Mouse (Mus musculus) olfactory bulb, adult 2 months (tissue): ENCODE measurements around the gene Ifna4. TPM values are rescaled to one million over a fixed set of nuclear protein-coding genes. Genes with fewer than 3 reads are reported as not detected.
"Not testable (repeated sequence)": the region's sequence is repeated elsewhere in the genome, so short reads cannot be mapped to it uniquely, and the experiment has no call there.

Source experiments
- H3K27ac ChIP-seq: fragments of 200-500 bp; 2 replicates; pipeline ENCODE4 v1.5.1; 2012; ENCODE audit warnings: low read depth, low read length; ENCODE audit not compliant: insufficient read depth
- H3K4me1 ChIP-seq: fragments of 200-500 bp; 2 replicates; pipeline ENCODE4 v1.6.1; 2012; ENCODE audit warnings: low read length; ENCODE audit not compliant: control insufficient read depth, insufficient read depth
- H3K4me3 ChIP-seq: fragments of 200-500 bp; 2 replicates; pipeline ENCODE4 v1.5.1; 2012; ENCODE audit warnings: mild to moderate bottlenecking, low read depth, low read length, moderate library complexity; ENCODE audit not compliant: insufficient read depth
- CTCF ChIP-seq: fragments of 200-500 bp; IDR thresholded peaks from 2 replicates; pipeline ENCODE4 v1.5.1; 2012; ENCODE audit warnings: low read depth, mild to moderate bottlenecking, low read length, moderate library complexity; ENCODE audit not compliant: insufficient read depth
- POLR2A ChIP-seq: fragments of 200-500 bp; IDR thresholded peaks from 2 replicates; pipeline ENCODE4 v1.6.1; 2012; ENCODE audit warnings: mild to moderate bottlenecking, low read depth, low read length, moderate library complexity; ENCODE audit not compliant: insufficient read depth
- WGBS: fragments of 180-500 bp; shearing (Covaris S2); methylation state at CpG from one replicate; pipeline ENCODE4 v1.1.7; 2018; 5-methylcytosine and 5-hydroxymethylcytosine counted together
- polyA plus RNA-seq: library from polyadenylated mRNA; stranded (reverse); fragments of >200 nt; gene quantifications from 2 replicates; pipeline ENCODE4 v1.2.4, GENCODE M21; 2012; ENCODE audit warnings: low replicate concordance; ENCODE audit not compliant: missing spikeins, insufficient read depth, insufficient read length

The Ifna4 gene
- polyA plus RNA-seq, 1 experiment = not detected

- no peak overlapping the region for H3K4me3 ChIP-seq
- TF ChIP-seq POLR2A (no peak), CTCF (no peak)
- no peaks in the 10 kb centered on the region for H3K4me1 ChIP-seq
- 22% methylated on average over 4 of the region's 4 CpGs for WGBS
- H3K27ac ChIP-seq = no peak overlapping the region
Observed at GRCm38 (mm10) chr4:88830523-88830922, 11.1 kb upstream of the Ifna4 start.

DNA sequence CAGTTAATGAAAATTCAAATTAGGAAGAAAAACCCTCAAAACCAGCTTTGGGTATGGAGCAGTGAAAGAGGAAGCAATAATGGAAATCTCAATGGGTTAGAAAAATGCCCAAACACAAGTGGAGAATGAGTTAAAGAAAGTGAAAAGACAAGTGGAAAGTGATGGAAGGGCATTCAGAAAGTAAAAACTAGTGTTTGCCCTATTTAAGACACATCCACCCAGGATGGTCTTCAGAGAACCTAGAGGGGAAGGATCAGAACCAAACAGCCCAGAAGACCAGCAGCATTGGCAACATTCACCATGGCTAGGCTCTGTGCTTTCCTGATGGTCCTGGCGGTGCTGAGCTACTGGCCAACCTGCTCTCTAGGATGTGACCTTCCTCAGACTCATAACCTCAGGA lies 6.4 kb upstream of the Ifna4 start, which contains the start of gene Ifna5:
Gene Ifna5 (plus strand): TSS at position 301 of the 400 bp plus-strand sequence.
- not testable (repeated sequence) for H3K27ac ChIP-seq, H3K4me3 ChIP-seq, H3K4me1 ChIP-seq
- WGBS = 75% methylated on average over 1 of the region's 1 CpGs

DNA sequence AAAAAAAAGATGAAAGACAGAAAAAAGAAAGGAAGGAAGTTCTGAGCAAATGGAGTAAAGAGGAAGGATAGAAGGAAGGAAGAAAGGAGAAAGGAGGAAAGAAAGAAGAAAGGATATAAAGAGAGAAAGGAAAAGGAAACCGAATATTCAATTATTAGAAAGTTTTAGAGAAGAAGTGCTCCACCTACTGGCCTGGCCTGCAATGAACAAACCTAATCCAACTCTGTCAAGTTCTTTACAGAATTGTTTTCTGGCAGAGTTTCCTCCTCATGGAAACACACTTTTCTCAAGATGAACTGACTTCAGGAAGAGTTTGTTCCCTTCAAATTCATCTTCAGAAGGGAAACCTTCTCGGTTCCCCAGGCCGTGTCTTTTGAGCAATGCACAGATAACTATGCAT lies 2.8 kb upstream of the Ifna4 start:
- no peaks in the 10 kb centered on the region for H3K4me1 ChIP-seq
- WGBS = 43% methylated on average over 3 of the region's 3 CpGs
- TF ChIP-seq CTCF (no peak), POLR2A (no peak)
- no peak overlapping the region for H3K4me3 ChIP-seq
- H3K27ac ChIP-seq = no peak overlapping the region

- Histone ChIP-seq H3K4me3 (no peak overlapping the region), H3K4me1 (no peaks in the 10 kb centered on the region), H3K27ac (no peak overlapping the region)
- TF ChIP-seq CTCF = no peak
- TF ChIP-seq POLR2A = no peak
- 71% methylated on average over 3 of the region's 3 CpGs for WGBS
Observed at GRCm38 (mm10) chr4:88840058-88840457, 1.6 kb upstream of the Ifna4 start.

GRCm38 (mm10) chr4:88845334-88845733 lies 3.7 kb downstream of the Ifna4 start:
- Histone ChIP-seq H3K4me1 (no peaks in the 10 kb centered on the region), H3K4me3 (no peak overlapping the region), H3K27ac (no peak overlapping the region)
- WGBS = 50% methylated on average over 2 of the region's 2 CpGs
- TF ChIP-seq CTCF (no peak), POLR2A (no peak)

DNA sequence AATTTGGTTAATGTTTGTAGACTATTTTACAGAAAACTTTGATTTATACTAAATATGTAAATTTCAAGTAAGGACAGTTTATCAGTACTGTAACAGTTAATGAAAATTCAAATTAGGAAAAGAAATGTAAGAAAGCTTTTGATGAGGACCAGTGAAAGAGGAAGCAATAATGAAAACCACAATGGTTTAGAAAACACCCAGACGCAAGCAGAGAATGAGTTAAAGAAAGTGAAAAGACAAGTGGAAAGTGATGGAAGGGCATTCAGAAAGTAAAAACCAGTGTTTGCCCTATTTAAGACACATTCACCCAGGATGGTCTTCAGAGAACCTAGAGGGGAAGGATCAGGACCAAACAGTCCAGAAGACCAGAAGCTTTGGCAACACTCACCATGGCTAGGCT lies 8.0 kb downstream of the Ifna4 start, which contains the start of gene Ifna1:
Gene Ifna1 (plus strand): TSS at position 390 of the 400 bp plus-strand sequence.
- no peak within 1 kb of the TSS for H3K4me3 ChIP-seq
- 40% methylated on average over 1 of the region's 1 CpGs for whole genome bisulfite sequencing
- no peaks in the 10 kb centered on the region for H3K4me1 ChIP-seq
- TF ChIP-seq CTCF (no peak), POLR2A (no peak)
- no peak within 1 kb of the TSS for H3K27ac ChIP-seq

DNA sequence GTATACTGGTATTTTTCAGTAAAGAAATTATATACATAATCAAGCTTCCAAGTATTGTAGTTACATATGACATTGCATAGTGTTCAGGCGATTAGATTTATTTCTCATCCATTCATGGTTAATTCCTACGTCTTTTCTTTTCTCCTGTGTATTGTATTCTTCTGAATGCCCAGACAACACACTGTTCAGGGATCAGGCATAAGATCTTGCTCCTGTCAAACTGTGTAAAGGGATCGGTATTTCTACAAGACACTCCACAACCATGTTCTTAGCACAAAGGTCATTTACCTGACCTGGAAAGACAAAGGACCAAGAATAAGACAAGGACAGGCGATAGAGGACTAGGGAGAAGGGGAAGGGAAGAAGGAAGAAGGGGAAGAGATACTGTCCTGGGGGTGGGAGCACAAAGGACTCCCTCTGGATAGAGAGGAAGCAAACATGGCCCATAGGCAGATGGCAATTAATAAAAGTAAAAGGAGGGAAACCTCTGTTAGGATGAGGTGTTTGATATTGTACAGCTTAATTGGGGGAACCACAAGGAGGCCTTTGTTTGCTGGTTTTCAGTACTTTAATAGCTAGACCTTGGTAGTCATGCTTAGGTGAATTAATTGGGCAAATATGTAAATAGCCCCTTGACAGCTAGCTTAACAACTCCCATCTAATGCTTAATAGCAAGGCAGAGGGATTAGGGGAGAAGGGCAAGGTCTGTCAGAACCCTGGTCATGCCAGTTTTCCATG lies 9.5 kb downstream of the Ifna4 start:
- no peaks in the 10 kb centered on the region for H3K4me1 ChIP-seq
- WGBS = 55% methylated on average over 4 of the region's 4 CpGs
- H3K4me3 ChIP-seq = no peak overlapping the region
- TF ChIP-seq CTCF (no peak), POLR2A (no peak)
- H3K27ac ChIP-seq = no peak overlapping the region

DNA sequence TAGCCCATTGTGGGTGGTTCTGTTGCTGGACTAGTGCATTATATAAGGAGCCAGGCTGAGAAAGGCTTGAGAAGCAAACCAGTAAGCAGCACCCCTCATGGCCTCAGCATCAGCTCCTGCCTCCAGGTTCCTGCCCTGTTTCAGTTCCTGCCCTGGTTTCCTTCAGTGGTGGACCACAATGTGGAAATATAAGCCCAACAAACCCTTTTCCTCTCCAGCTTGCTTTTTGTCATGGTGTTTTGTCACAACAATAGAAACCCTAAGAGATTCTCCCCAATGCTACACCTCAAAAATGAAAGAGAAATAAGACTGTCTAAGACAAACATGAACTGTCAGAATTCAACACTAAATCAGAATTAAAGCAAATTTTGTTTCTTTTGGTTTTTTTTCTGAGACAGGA lies 17.6 kb downstream of the Ifna4 start:
- H3K4me3 ChIP-seq = no peak overlapping the region
- TF ChIP-seq CTCF = no peak
- no peak for TF ChIP-seq POLR2A

GRCm38 (mm10) chr4:88863309-88863708 lies 21.6 kb downstream of the Ifna4 start:
- no peak overlapping the region for H3K27ac ChIP-seq
- 14% methylated on average over 7 of the region's 7 CpGs for WGBS
- no peak overlapping the region for H3K4me3 ChIP-seq
- TF ChIP-seq CTCF (no peak), POLR2A (no peak)
- peaks cover 4% of the 10 kb centered on the region; the same call in 1 of the 2 replicates for H3K4me1 ChIP-seq

More for the DNA sequence above, 17.6 kb downstream of the Ifna4 start:
- Histone ChIP-seq H3K27ac (no peak overlapping the region), H3K4me1 (no peaks in the 10 kb centered on the region)
